Mouse (Mus musculus): Measurements from ENCODE around the gene Olfr551. TPM values are rescaled to one million over a fixed set of nuclear protein-coding genes. Genes with fewer than 3 reads are reported as not detected.
"Not testable (repeated sequence)": the region's sequence is repeated elsewhere in the genome, so short reads cannot be mapped to it uniquely, and the experiment has no call there.

The Olfr551 gene
- polyA plus RNA-seq (2014; fragmentation: Nextera tagmentation; extraction: Ambion mirVana): not detected in 2 replicates

- no peaks in the 10 kb centered on the region for H3K36me3 ChIP-seq (ENCODE audit: control insufficient read depth, insufficient read depth, low read length)
- no peak within 1 kb of the TSS for H3K4me2 ChIP-seq
- no peaks in the 10 kb centered on the region for H3K27me3 ChIP-seq (ENCODE audit: control insufficient read depth, insufficient read depth, low read length)
- ATAC-seq (replicated peaks; ENCODE audit: insufficient number of reproducible peaks, low FRiP score, low TSS enrichment): no peak
- no peaks in the 10 kb centered on the region for H3K4me1 ChIP-seq (ENCODE audit: control insufficient read depth, insufficient read depth, low read length)
- 86% methylated on average over 3 of the region's 3 CpGs for WGBS (ENCODE audit: insufficient replicate concordance)
- no peak within 1 kb of the TSS for H3K4me3 ChIP-seq (ENCODE audit: low read depth, low read length)
- H3K27ac ChIP-seq (ENCODE audit: low read depth, low read length): no peak within 1 kb of the TSS
- no peak within 1 kb of the TSS for H3K9ac ChIP-seq (ENCODE audit: low read depth, low read length)
- no peaks in the 10 kb centered on the region for H3K9me3 ChIP-seq (replicated peaks; ENCODE audit: control insufficient read depth, low read length)
These were observed at the start of gene Olfr551 for GRCm38 (mm10) chr7:102591786-102592185. Gene Olfr551 (minus strand): TSS chr7:102591886.

GRCm38 (mm10) chr7:102638132-102638531 is 46.4 kb upstream of the Olfr551 start, which contains the start of gene Olfr554:
Gene Olfr554 (plus strand): TSS chr7:102638432.
- no peaks in the 10 kb centered on the region for H3K27me3 ChIP-seq (ENCODE audit: control insufficient read depth, insufficient read depth, low read length)
- no peak within 1 kb of the TSS for H3K4me3 ChIP-seq (ENCODE audit: low read depth, low read length)
- no peak within 1 kb of the TSS for H3K9ac ChIP-seq (ENCODE audit: low read depth, low read length)
- no peak for ATAC-seq (replicated peaks; ENCODE audit: insufficient number of reproducible peaks, low FRiP score, low TSS enrichment)
- H3K4me1 ChIP-seq (ENCODE audit: control insufficient read depth, insufficient read depth, low read length): no peaks in the 10 kb centered on the region
- 57% methylated on average over 1 of the region's 1 CpGs for WGBS (ENCODE audit: insufficient replicate concordance)
- H3K27ac ChIP-seq (ENCODE audit: low read depth, low read length): no peak within 1 kb of the TSS
- H3K4me2 ChIP-seq: no peak within 1 kb of the TSS
- no peaks in the 10 kb centered on the region for H3K36me3 ChIP-seq (ENCODE audit: control insufficient read depth, insufficient read depth, low read length)
- no peaks in the 10 kb centered on the region for H3K9me3 ChIP-seq (replicated peaks; ENCODE audit: control insufficient read depth, low read length)

GRCm38 (mm10) chr7:102636665-102637064 is 45.0 kb upstream of the Olfr551 start:
- H3K27ac ChIP-seq (ENCODE audit: low read depth, low read length): no peak overlapping the region
- ATAC-seq (replicated peaks; ENCODE audit: insufficient number of reproducible peaks, low FRiP score, low TSS enrichment): no peak
- no peaks in the 10 kb centered on the region for H3K4me1 ChIP-seq (ENCODE audit: control insufficient read depth, insufficient read depth, low read length)
- H3K9me3 ChIP-seq (replicated peaks; ENCODE audit: control insufficient read depth, low read length): no peaks in the 10 kb centered on the region
- H3K9ac ChIP-seq (ENCODE audit: low read depth, low read length): no peak overlapping the region
- no peaks in the 10 kb centered on the region for H3K36me3 ChIP-seq (ENCODE audit: control insufficient read depth, insufficient read depth, low read length)
- no peak overlapping the region for H3K4me2 ChIP-seq
- no peaks in the 10 kb centered on the region for H3K27me3 ChIP-seq (ENCODE audit: control insufficient read depth, insufficient read depth, low read length)
- H3K4me3 ChIP-seq (ENCODE audit: low read depth, low read length): no peak overlapping the region
- WGBS (ENCODE audit: insufficient replicate concordance): 34% methylated on average over 3 of the region's 3 CpGs

- H3K36me3 ChIP-seq (ENCODE audit: control insufficient read depth, insufficient read depth, low read length); ATAC-seq (replicated peaks; ENCODE audit: insufficient number of reproducible peaks, low FRiP score, low TSS enrichment): not testable (repeated sequence)
- 68% methylated on average over 15 of the region's 19 CpGs for WGBS (ENCODE audit: insufficient replicate concordance)
These were observed 28.7 kb upstream of the Olfr551 start for GRCm38 (mm10) chr7:102620368-102620767.

GRCm38 (mm10) chr7:102619608-102620007 is 27.9 kb upstream of the Olfr551 start:
- H3K27me3 ChIP-seq (ENCODE audit: control insufficient read depth, insufficient read depth, low read length): no peaks in the 10 kb centered on the region
- no peak overlapping the region for H3K27ac ChIP-seq (ENCODE audit: low read depth, low read length)
- no peaks in the 10 kb centered on the region for H3K9me3 ChIP-seq (replicated peaks; ENCODE audit: control insufficient read depth, low read length)
- no peak overlapping the region for H3K9ac ChIP-seq (ENCODE audit: low read depth, low read length)
- ATAC-seq (replicated peaks; ENCODE audit: insufficient number of reproducible peaks, low FRiP score, low TSS enrichment): peak; percentile 39; the same call in 1 of the 2 replicates
- H3K36me3 ChIP-seq (ENCODE audit: control insufficient read depth, insufficient read depth, low read length): no peaks in the 10 kb centered on the region
- no peaks in the 10 kb centered on the region for H3K4me1 ChIP-seq (ENCODE audit: control insufficient read depth, insufficient read depth, low read length)
- H3K4me3 ChIP-seq (ENCODE audit: low read depth, low read length): no peak overlapping the region
- no peak overlapping the region for H3K4me2 ChIP-seq
- WGBS (ENCODE audit: insufficient replicate concordance): 42% methylated on average over 5 of the region's 5 CpGs

More at GRCm38 (mm10) chr7:102620368-102620767, 28.7 kb upstream of the Olfr551 start:
- not testable (repeated sequence) for H3K4me2 ChIP-seq; H3K4me1 ChIP-seq (ENCODE audit: control insufficient read depth, insufficient read depth, low read length); H3K4me3 ChIP-seq (ENCODE audit: low read depth, low read length); H3K9ac ChIP-seq (ENCODE audit: low read depth, low read length); H3K9me3 ChIP-seq (replicated peaks; ENCODE audit: control insufficient read depth, low read length); H3K27me3 ChIP-seq (ENCODE audit: control insufficient read depth, insufficient read depth, low read length); H3K27ac ChIP-seq (ENCODE audit: low read depth, low read length)

- H3K4me1 ChIP-seq (ENCODE audit: control insufficient read depth, insufficient read depth, low read length): no peaks in the 10 kb centered on the region
- H3K27ac ChIP-seq (ENCODE audit: low read depth, low read length): no peak within 1 kb of the TSS
- no peak within 1 kb of the TSS for H3K4me3 ChIP-seq (ENCODE audit: low read depth, low read length)
- no peak within 1 kb of the TSS for H3K9ac ChIP-seq (ENCODE audit: low read depth, low read length)
- ATAC-seq (replicated peaks; ENCODE audit: insufficient number of reproducible peaks, low FRiP score, low TSS enrichment): no peak
- H3K4me2 ChIP-seq: no peak within 1 kb of the TSS
- H3K9me3 ChIP-seq (replicated peaks; ENCODE audit: control insufficient read depth, low read length): no peaks in the 10 kb centered on the region
- no peaks in the 10 kb centered on the region for H3K27me3 ChIP-seq (ENCODE audit: control insufficient read depth, insufficient read depth, low read length)
- no peaks in the 10 kb centered on the region for H3K36me3 ChIP-seq (ENCODE audit: control insufficient read depth, insufficient read depth, low read length)
These were observed 26.4 kb upstream of the Olfr551 start, which contains the start of gene Olfr553 for GRCm38 (mm10) chr7:102618118-102618517. Gene Olfr553 (minus strand): TSS chr7:102618218.

- Histone ChIP-seq H3K27ac (ENCODE audit: low read depth, low read length) (no peak within 1 kb of the TSS), H3K9ac (ENCODE audit: low read depth, low read length) (no peak within 1 kb of the TSS), H3K4me2 (no peak within 1 kb of the TSS), H3K4me3 (ENCODE audit: low read depth, low read length) (no peak within 1 kb of the TSS), H3K27me3 (ENCODE audit: control insufficient read depth, insufficient read depth, low read length) (no peaks in the 10 kb centered on the region), H3K36me3 (ENCODE audit: control insufficient read depth, insufficient read depth, low read length) (no peaks in the 10 kb centered on the region), H3K9me3 (replicated peaks; ENCODE audit: control insufficient read depth, low read length) (no peaks in the 10 kb centered on the region), H3K4me1 (ENCODE audit: control insufficient read depth, insufficient read depth, low read length) (no peaks in the 10 kb centered on the region)
- ATAC-seq (replicated peaks; ENCODE audit: insufficient number of reproducible peaks, low FRiP score, low TSS enrichment): no peak
- WGBS (ENCODE audit: insufficient replicate concordance): 25% methylated on average over 1 of the region's 1 CpGs
These were observed 5.8 kb upstream of the Olfr551 start, which contains the start of gene Olfr552 for GRCm38 (mm10) chr7:102597378-102598031. Gene Olfr552 (plus strand): TSS chr7:102597770.

GRCm38 (mm10) chr7:102575998-102576397 is 15.7 kb downstream of the Olfr551 start:
- H3K27ac ChIP-seq (ENCODE audit: low read depth, low read length): no peak overlapping the region
- no peaks in the 10 kb centered on the region for H3K36me3 ChIP-seq (ENCODE audit: control insufficient read depth, insufficient read depth, low read length)
- H3K27me3 ChIP-seq (ENCODE audit: control insufficient read depth, insufficient read depth, low read length): no peaks in the 10 kb centered on the region
- H3K4me1 ChIP-seq (ENCODE audit: control insufficient read depth, insufficient read depth, low read length): no peaks in the 10 kb centered on the region
- H3K4me2 ChIP-seq: no peak overlapping the region
- no peak overlapping the region for H3K9ac ChIP-seq (ENCODE audit: low read depth, low read length)
- H3K9me3 ChIP-seq (replicated peaks; ENCODE audit: control insufficient read depth, low read length): no peaks in the 10 kb centered on the region
- ATAC-seq (replicated peaks; ENCODE audit: insufficient number of reproducible peaks, low FRiP score, low TSS enrichment): no peak
- 60% methylated on average over 6 of the region's 6 CpGs for WGBS (ENCODE audit: insufficient replicate concordance)
- H3K4me3 ChIP-seq (ENCODE audit: low read depth, low read length): no peak overlapping the region
